Mouse (Mus musculus) heart, adult 18-20 months (tissue): ENCODE results near the gene Srp68. TPM values are rescaled to one million over a fixed set of nuclear protein-coding genes. Genes with fewer than 3 reads are reported as not detected.

ENCODE experiments used
- DNase-seq, 2 experiments: peaks; one replicate each; pipeline ENCODE4 v3.0.0; 2021 to 2022; ENCODE audit warnings: mixed read lengths in 1 of 2
- total RNA-seq, 2 experiments: library from RNA; stranded (reverse); gene quantifications; 2 replicates each; pipeline ENCODE4 v1.2.3; 2021

Srp68 gene
- total RNA-seq, 2 experiments from 2014 or later: 59.0 to 67.2 TPM

- DNase-seq: no peak
Observed at GRCm38 (mm10) chr11:116203150-116203549, 70.9 kb downstream of the Srp68 start.

GRCm38 (mm10) chr11:116201151-116201550, 72.9 kb downstream of the Srp68 start:
- no peak for DNase-seq

- peak; percentile 99 to 100 for DNase-seq
Observed at GRCm38 (mm10) chr11:116198639-116199531, 75.1 kb downstream of the Srp68 start, which contains the start of the genes Ten1 and Acox1. Ten1 (plus strand) TSS chr11:116198855. Acox1 (minus strand) TSS chr11:116199045.

- DNase-seq: no peak
Observed at GRCm38 (mm10) chr11:116198132-116198531, 75.9 kb downstream of the Srp68 start.

GRCm38 (mm10) chr11:116197584-116197906, 76.5 kb downstream of the Srp68 start:
- no peak for DNase-seq

- DNase-seq: no peak
Observed at GRCm38 (mm10) chr11:116196866-116197583, 77.0 kb downstream of the Srp68 start.

- no peak for DNase-seq
Observed at GRCm38 (mm10) chr11:116196336-116196735, 77.7 kb downstream of the Srp68 start.

GRCm38 (mm10) chr11:116195252-116195651, 78.8 kb downstream of the Srp68 start:
- no peak for DNase-seq

Other genes starting within 250 kb of the Srp68 start
- gene H3f3b, start 246.3 kb downstream of the Srp68 start, total RNA-seq: 100 to 1,000 TPM in 1 of 2 experiments, 10 to 100 TPM in 1; 98.0 to 107 TPM
- 1 to 10 TPM; 5.2 to 7.8 TPM for gene Unk, start 243.9 kb downstream of the Srp68 start, total RNA-seq
- gene Unc13d, start 196.3 kb downstream of the Srp68 start, total RNA-seq: 1 to 10 TPM in 1 of 2 experiments, under 1 TPM in 1; 0.42 to 2.0 TPM
- gene Wbp2, start 187.2 kb downstream of the Srp68 start, total RNA-seq: 100 to 1,000 TPM in 1 of 2 experiments, 10 to 100 TPM in 1; 93.3 to 109 TPM
- 10 to 100 TPM; 24.7 to 27.6 TPM for gene Trim47, start 147.0 kb downstream of the Srp68 start, total RNA-seq
- gene Trim65, start 143.1 kb downstream of the Srp68 start, total RNA-seq: 10 to 100 TPM in 1 of 2 experiments, 1 to 10 TPM in 1; 9.6 to 10.5 TPM
- gene Mrpl38, start 135.3 kb downstream of the Srp68 start, total RNA-seq: 10 to 100 TPM; 56.8 to 66.1 TPM
- gene Fbf1, start 106.1 kb downstream of the Srp68 start, total RNA-seq: 10 to 100 TPM; 13.5 to 18.1 TPM
- 10 to 100 TPM; 14.1 to 17.4 TPM for gene Ten1, start 75.4 kb downstream of the Srp68 start, total RNA-seq
- gene Acox1, start 75.2 kb downstream of the Srp68 start, total RNA-seq: 100 to 1,000 TPM; 171 to 200 TPM
- under 1 TPM; 0.15 to 0.46 TPM for gene Evpl, start 36.1 kb downstream of the Srp68 start, total RNA-seq
- gene Galr2, start 6.7 kb upstream of the Srp68 start, total RNA-seq: not detected
- gene Exoc7, start 33.0 kb upstream of the Srp68 start, total RNA-seq: 10 to 100 TPM; 50.2 to 55.4 TPM
- gene Foxj1, start 61.2 kb upstream of the Srp68 start, total RNA-seq: 1 to 10 TPM in 1 of 2 experiments, not detected in 1; 2.2 TPM
- 1 to 10 TPM; 5.8 to 7.2 TPM for gene Rnf157, start 138.8 kb upstream of the Srp68 start, total RNA-seq
- 10 to 100 TPM; 32.0 to 33.3 TPM for gene Ubald2, start 159.9 kb upstream of the Srp68 start, total RNA-seq
- under 1 TPM in 1 of 2 experiments, not detected in 1; 0.05 TPM for gene Qrich2, start 192.0 kb upstream of the Srp68 start, total RNA-seq
- gene Prpsap1, start 220.0 kb upstream of the Srp68 start, total RNA-seq: 10 to 100 TPM; 25.1 to 29.4 TPM